Mouse (Mus musculus) heart, adult 2 months (tissue): ENCODE measurements around the gene Hsbp1.

Experiments used
- CTCF ChIP-seq: fragments of 200-600 bp; IDR thresholded peaks from 2 replicates; pipeline ENCODE4 v1.8.1; 2022; ENCODE audit warnings: antibody characterized with exemption, mild to moderate bottlenecking, moderate library complexity
- EP300 ChIP-seq: fragments of 200-500 bp; IDR thresholded peaks from 2 replicates; pipeline ENCODE4 v1.6.1; 2011; ENCODE audit warnings: low read depth, low read length, control low read depth; ENCODE audit not compliant: insufficient read depth
- POLR2A ChIP-seq: fragments of 200-500 bp; IDR thresholded peaks from 2 replicates; pipeline ENCODE4 v1.6.1; 2011; ENCODE audit warnings: mild to moderate bottlenecking, low read depth, low read length, control low read depth; ENCODE audit not compliant: insufficient read depth

GRCm38 (mm10) chr8:119358175-119358574 lies 13.9 kb downstream of the Hsbp1 start:
- TF ChIP-seq CTCF = no peak
- no peak for TF ChIP-seq POLR2A
- TF ChIP-seq EP300 = no peak
